Mouse (Mus musculus) spleen, postnatal 14 days (tissue): Measurements from ENCODE around the gene Ctdspl2.
"Not testable (repeated sequence)": the region's sequence is repeated elsewhere in the genome, so short reads cannot be mapped to it uniquely, and the experiment has no call there.

ENCODE experiments used
- DNase-seq, 2 experiments: peaks; one replicate each; pipeline ENCODE4 v3.0.0; 2021 to 2022; ENCODE audit warnings: low spot score in 2 of 2

The Ctdspl2 gene

GRCm38 (mm10) chr2:121955765-121956223, at the start of gene Ctdspl2, which contains the start of gene Mageb3:
Ctdspl2 (plus strand) TSS chr2:121956001.
Mageb3 (minus strand) TSS chr2:121956092.
- DNase-seq, result peak; percentile 95 to 97

DNA sequence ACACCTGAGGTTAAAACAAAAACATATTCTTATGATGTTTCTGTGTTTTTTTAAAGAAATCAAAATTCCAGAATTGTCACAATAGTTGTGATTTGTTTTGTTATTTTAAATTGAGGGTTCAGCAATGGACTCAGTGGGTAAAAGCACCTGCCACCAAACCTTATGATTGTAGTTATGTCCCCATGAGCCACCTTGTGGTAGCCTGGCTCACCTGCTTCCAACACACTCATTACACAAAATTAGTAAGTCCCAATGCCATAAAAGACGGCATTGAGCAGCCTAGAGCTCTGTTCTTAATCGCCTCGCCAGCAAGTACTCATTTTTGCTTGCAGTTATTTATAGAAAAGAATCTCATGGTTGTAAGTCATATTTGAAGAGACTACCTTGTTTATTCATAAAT, 45.8 kb upstream of the Ctdspl2 start:
- DNase-seq, result no peak

DNA sequence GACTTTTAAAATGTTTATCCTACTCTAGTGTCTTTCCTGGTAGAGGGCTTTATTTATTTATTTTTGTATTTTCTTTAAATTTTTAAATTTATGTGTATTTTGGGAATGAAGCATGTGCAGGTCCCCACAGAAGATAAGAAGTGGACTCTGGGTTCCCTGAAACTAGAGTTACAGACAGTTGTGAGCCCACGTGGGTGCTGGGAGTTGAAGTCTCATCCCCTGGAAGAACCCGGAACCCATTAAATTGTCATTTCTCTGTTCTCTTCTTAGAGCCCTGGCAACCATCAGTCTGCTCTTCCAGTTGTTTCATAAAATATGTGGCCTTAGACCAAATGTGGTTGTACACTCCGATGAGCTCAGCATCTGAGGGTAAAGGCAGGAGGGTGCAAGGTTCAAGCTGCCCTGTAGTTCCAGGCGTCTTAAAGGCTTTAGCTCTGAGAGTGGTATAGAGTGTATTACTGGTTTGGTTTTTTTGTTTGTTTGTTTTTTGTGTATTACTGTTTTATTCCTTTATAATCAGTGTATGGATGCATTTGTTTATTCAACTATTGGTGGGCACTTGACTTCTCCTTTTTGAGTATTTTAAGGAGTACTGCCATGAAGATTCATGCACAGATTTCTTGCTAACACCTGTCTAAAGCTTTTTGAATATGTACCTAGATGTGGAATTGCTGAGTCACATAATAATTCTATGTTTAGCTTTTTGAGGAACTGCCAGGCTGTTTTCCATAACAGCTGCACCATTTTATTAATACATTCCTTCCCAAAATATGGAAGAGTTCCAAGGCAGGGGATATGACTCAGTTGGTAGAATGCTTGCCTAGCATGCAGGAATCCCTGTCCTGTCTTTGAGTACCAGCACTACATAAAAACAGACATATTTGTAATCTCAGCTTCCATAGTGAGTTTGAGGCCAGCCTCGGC, 39.5 kb upstream of the Ctdspl2 start:
- DNase-seq, result no peak

DNA sequence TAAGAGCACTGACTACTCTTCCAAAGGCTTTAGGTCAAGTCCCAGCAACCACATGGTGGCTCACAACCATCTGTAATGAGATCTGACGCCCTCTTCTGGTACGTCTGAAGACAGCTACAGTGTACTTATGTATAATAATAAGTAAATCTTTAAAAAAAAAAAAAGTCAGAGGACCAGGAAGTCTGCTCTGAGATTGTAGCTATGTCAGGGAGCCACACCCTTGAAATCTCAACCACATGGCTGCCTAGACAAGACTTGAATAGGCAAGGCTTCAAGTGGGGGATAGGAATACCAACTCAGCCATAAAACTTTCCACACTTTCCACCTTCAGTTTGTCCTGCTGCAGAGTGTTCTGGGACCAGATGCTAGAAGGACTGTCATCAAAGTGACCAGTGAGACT, 18.2 kb upstream of the Ctdspl2 start:
- DNase-seq, result not testable (repeated sequence)

- DNase-seq, result no peak
Measured at GRCm38 (mm10) chr2:121943364-121943763, 12.4 kb upstream of the Ctdspl2 start.

GRCm38 (mm10) chr2:121954971-121955656, 687 bp upstream of the Ctdspl2 start:
- DNase-seq, result no peak

- peak; percentile 85 to 88 for DNase-seq
Measured at GRCm38 (mm10) chr2:121956224-121957018, 620 bp downstream of the Ctdspl2 start.

- no peak for DNase-seq
Measured at GRCm38 (mm10) chr2:121957216-121957792, 1.5 kb downstream of the Ctdspl2 start.

GRCm38 (mm10) chr2:121995738-121996137, 39.9 kb downstream of the Ctdspl2 start:
- DNase-seq, result no peak

DNA sequence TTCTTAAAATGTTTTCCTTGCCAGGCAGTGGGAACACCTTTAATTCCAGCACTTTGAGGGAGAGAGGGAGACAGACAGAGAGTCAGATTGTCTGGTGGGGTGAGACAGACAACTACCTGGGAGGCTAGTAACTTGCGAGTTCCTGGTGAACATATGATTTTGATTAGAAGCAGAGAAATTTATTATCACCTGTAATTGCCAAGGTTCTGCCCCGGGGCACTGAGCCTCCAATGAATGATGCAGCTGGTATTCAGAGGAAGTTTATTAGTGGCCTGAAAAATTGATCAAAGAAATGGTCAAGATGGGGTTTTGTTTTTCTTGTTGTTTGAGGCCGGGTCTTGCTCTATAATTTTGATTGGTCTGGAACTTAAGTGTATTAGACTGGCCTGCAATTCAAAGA, 53.0 kb downstream of the Ctdspl2 start:
- no peak for DNase-seq

DNA sequence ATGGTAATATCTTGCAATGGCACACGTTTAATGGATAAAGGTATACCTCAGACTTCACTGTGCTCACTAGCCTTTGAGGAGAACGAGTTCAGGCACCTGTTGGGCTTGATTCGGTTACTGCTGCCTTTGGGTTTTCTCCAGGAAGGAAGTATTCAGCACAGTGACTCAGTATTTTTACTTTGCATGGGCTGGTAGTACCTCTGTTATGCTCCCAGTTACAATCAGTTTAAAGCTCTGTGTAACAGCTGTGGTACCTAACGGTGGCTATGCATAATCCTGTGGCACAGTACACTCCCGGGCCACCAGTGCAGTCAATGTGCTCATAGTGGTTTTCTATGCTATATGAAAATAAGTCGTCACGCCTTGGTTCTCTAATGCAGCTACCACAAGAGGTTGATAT, 55.6 kb downstream of the Ctdspl2 start:
- no peak for DNase-seq

- DNase-seq, result no peak
Measured at GRCm38 (mm10) chr2:122018705-122019104, 62.9 kb downstream of the Ctdspl2 start.

GRCm38 (mm10) chr2:122022284-122022683, 66.5 kb downstream of the Ctdspl2 start:
- no peak for DNase-seq

GRCm38 (mm10) chr2:122027091-122027490, 71.3 kb downstream of the Ctdspl2 start:
- DNase-seq, result not testable (repeated sequence)

GRCm38 (mm10) chr2:122027862-122028755, 72.3 kb downstream of the Ctdspl2 start, which contains the start of gene Eif3j1:
Eif3j1 (plus strand) TSS chr2:122028546.
- DNase-seq, result peak; percentile 81 to 84

GRCm38 (mm10) chr2:122028756-122029700, 73.2 kb downstream of the Ctdspl2 start:
- DNase-seq, result peak in 1 of 2 experiments; percentile 37

GRCm38 (mm10) chr2:122031970-122032369, 76.2 kb downstream of the Ctdspl2 start:
- DNase-seq, result no peak

DNA sequence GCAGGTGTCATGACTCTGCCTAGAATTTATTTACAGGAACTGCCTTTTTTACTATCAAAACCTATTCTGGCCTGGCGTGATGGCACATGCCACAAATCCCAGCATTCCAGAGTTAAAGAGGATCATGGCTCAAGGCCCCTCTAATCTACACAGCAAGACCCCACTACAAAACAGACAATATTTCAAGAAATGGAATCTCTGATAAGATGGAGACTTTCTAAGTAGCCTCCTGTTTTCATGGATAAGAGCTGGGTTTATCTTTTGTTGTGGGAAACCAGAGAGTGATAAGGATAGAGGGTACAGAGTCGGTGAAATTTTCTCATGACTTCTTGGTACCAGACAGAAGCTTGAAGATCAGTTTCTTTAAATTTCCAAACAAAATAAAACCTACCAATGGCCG, 80.3 kb downstream of the Ctdspl2 start:
- DNase-seq, result no peak

- no peak for DNase-seq
Measured at GRCm38 (mm10) chr2:122043926-122044325, 88.1 kb downstream of the Ctdspl2 start.
